Mouse (Mus musculus) adrenal gland, adult 18-20 months (tissue): Measurements from ENCODE around the gene Clint1. TPM values are rescaled to one million over a fixed set of nuclear protein-coding genes. Genes with fewer than 3 reads are reported as not detected.

Experiments used
- DNase-seq, 2 experiments: peaks; one replicate each; pipeline ENCODE4 v3.0.0; 2021 to 2022; ENCODE audit warnings: low spot score in 2 of 2
- long read RNA-seq, 2 experiments: library from polyadenylated mRNA; stranded (forward); transcript quantifications; one replicate each; pipeline ENCODE4 v2.0.0; 2021
- total RNA-seq, 2 experiments: library from RNA; stranded (reverse); gene quantifications; 1 replicate in 1 of 2; 2 replicates in 1 of 2; pipeline ENCODE4 v1.2.3; 2021

Clint1 gene
- total RNA-seq: 10 to 100 TPM; 66.4 to 90.8 TPM
- long read RNA-seq, experiment 1, transcript Clint1-201 (12 exons, 3,311 nt): major isoform, 80 of 134 reads
- long read RNA-seq, experiment 1, transcript Clint1-202 (12 exons, 3,365 nt): minor isoform, 37 of 134 reads
- long read RNA-seq, experiment 1, partial matches to known transcripts: 3 of 134 reads
- long read RNA-seq, experiment 1, other reads (novel, unspliced or antisense): 14 of 134 reads
- long read RNA-seq, experiment 2, transcript Clint1-201 (12 exons, 3,311 nt): major isoform, 177 of 296 reads
- long read RNA-seq, experiment 2, transcript Clint1-202 (12 exons, 3,365 nt): minor isoform, 72 of 296 reads
- long read RNA-seq, experiment 2, partial matches to known transcripts: 19 of 296 reads
- long read RNA-seq, experiment 2, other reads (novel, unspliced or antisense): 28 of 296 reads

DNA sequence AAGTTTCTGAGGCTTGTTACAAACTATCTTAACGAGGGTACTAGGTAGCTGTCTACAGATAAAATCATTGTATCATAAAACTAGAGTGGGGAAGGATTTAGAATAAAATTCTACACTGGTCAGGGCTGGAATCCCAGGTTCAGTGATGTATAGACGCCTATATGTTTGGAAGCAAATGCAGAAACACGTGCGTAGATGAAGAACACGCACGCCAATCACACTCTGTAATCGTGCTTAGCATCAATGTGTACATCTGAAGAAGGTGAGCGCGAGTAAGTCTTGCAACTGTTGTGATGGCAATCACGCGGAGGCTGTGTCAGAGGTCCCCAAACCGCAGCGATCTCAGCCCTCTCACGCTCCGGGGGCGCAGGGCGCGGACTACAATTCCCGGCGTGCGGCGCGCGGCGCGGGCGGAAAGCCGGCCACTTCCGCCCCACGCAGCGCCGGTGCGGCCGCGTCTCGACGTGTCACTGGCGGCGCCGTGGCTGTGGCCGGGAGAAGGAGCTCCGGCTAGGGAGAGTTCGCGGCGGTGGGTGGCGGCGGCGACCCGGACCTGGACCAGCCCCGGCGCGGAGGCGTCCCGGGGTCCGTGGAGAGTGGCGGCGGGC is at the start of gene Clint1:
Gene Clint1, plus strand, starts transcription at position 536 of the 608 bp plus-strand sequence.
- peak; percentile 87 to 88 for DNase-seq

DNA sequence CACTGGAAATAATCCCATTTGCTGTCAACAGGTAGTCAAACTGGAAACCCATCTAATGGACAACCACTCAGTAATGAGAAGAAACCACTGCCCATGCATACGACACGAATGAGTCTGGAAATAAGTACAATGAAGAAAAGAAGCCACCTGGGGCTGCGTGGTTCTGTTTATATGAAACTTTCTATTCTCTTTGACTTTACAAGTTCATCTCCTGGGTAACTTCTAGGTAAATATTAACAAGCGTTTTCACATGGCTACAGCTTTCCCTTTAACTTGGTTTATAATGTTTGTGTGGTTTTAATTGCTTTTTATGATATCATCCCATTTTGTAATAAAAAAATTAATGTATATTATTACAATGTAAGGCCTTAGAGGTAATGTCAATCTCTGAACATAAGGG is 47.8 kb upstream of the Clint1 start:
- DNase-seq: no peak

DNA sequence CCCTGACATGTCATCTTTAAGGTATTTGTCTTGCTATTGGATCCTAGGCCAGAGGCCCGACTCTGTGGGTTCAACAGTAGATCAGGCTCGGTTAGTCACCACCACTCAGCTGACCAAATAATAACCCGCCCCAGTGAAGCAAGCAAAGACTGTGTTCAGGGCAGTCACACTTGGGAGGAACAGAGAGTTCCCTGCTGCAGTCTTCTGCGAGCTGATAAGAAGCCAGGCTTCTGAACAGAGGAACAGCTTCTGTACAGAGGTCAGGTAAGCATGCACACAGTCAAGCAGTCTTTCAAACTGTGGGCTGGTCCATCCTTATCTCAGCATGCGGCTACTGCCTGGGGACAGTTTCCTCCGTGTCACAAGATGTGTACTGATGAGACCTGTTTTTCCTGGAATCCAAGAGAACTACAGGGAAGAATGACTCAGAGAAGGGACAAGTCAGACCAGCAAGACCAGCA is 46.5 kb upstream of the Clint1 start:
- peak in 1 of 2 experiments; percentile 14 for DNase-seq

DNA sequence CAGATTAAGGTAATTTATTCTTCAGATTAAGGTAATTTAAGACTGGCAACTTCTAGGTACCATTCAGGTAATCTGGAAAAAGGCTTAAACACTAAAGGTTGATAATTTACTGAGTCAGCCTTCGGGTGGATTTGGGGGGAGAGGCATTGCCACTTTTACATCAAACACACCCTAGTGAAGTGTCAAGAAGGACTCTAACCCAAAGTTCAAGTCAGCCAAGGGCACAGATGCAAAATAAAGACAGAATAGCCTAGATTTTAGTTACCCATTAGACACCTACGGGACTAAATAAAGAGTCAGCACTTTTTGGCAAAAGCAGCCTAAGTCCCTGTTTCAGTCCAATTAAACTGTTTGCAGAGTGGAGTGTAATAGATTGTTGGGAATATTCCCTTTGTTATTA is 46.0 kb upstream of the Clint1 start:
- DNase-seq: no peak

DNA sequence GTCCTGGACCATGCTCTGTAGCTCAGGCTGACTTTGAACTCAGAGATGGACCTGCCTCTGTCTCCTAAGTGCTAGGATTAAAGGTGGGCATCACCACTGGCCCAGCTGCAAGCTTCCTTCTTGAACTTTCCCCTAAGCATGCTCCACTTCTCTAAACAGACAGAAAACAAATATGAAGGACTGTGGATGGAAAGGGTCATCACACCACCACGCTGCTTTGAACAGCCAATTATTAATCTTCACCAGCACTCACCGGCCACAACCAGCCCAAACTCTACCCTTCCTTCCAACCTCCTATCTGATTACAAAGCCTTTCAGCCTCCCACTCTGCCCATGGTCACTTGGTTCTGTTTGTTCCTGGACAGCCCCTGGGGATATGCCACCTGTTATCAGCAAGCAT is 45.6 kb upstream of the Clint1 start:
- DNase-seq: no peak

DNA sequence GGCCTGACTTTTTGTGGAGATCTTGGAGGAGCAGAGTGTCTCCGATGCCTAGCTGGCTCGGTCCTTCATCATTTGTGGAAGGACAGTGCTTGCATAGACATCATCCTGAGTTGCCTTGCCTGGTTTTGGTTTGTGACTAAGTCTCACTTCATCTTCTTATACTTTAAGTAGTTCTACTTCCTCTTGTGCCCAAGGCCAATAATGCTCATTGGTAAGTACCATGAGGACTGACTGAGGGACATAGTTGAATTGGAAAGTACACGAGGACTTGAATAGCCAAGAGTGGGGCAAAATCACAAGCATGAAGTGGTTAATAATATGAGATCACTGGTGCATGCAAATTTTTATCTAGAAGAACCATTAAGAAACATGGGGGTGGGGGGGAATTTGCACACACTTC is 45.0 kb upstream of the Clint1 start:
- DNase-seq: no peak

DNA sequence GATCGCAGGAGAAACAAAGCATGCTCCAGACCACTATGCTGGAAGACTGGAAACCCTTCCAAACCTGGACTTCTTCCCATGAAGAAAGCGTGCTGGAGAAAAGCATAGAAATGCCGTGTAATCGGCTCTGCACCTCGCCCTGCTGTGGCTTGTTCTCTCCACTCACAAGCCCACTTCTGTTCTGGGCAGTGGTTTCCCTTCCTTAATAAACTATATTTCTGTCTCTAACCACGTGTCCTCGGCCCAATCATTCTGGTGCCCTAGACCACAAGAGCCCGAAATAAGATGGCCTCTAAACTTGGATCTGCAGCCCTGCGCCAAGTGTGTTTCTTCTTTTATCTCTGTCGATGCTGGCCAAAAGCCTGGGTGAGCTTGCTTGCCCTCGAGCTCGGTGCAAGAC is 44.0 kb upstream of the Clint1 start:
- no peak for DNase-seq

DNA sequence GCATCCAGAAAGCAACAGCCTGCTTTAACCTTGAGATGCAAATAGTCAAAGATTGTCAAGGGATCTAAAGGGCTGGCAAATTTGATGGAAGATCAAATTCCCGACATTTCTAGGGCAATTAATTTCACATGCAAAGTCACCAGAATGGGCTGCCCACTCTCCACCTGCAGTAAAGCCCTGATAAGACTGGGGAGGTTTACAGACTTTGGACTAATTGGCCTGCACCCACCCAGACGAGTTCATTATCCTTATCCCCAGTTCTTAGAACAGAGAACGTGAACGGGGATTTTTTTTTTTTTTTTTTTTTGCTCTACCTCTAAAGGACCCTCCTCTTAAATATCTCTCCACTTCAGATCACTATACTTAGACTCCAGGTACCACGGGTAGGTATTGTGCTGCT is 42.4 kb upstream of the Clint1 start:
- no peak for DNase-seq

DNA sequence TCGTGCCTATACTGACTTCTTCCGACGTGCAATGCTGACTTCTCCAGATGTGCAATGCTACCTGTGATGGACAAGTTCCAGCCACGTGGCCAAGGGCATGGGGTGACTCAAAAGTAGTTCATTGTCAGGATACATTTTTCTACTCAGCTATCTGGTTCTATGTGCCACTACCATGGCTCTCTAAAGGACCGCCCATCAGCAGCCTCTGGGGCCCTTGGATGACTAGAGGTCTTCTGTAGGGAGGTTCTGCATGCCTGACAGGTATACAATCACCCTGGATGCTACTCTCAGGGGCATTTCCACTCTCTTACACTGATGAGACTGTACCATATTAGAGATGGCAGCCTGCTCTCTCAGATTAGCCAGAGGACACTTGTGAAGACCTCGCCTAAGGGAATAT is 41.8 kb upstream of the Clint1 start:
- DNase-seq: no peak

DNA sequence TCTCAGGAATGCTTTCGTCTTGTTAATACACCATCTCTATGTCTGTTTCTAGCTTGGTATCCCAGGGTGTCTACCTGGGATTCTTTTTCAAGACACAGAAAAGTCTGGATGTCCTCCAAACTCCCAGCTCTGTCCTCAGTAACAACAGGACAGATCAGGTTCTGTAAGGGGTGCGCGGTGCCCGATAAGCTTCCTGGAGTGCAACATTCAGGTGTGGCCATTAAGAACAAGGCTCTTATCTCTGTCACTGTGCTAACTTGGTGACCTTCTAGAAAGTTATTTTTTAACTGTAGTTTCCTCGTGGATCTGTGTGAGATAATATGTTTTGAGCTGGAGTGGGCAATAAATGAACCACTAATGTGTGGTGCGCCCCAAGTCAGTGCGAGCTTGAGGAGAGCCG is 41.0 kb upstream of the Clint1 start:
- DNase-seq: no peak

DNA sequence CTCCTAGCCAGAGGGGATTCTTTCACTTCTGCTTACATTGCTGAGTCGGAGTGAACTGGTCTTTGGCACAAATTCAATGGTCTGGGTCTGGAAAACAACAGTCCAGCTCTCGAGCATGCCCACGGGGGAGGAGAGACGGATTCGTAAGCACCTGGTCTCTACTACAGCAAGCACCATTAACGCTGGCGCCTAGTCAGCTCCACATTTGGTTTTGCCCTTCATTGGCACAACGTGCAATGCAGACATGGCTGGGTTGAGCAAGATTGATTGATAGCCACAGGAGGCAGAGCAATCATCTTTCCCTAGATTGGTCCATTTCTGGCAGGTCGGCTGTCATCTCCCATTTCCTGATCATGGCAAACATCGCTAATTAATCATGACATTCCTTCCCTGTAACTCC is 36.2 kb upstream of the Clint1 start:
- no peak for DNase-seq

DNA sequence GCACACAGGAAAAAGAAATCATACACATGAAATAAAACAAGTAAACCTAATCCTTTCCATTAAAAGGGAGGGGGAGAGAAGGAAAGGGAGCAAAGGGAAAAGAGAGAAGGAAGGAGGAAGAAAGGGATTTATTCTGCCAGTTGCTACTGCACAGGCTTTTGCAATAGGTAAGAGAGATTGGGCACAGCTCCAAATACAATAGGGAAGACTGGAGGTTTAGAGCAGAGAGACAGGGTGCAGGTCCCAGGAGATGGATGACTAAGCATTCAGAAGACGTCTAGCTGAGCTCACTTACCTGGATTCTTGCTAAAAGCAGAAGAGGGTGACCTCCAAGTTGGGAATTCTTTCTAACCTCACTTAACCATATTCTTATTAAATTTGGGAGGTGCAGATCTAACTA is 35.1 kb upstream of the Clint1 start:
- DNase-seq: no peak

DNA sequence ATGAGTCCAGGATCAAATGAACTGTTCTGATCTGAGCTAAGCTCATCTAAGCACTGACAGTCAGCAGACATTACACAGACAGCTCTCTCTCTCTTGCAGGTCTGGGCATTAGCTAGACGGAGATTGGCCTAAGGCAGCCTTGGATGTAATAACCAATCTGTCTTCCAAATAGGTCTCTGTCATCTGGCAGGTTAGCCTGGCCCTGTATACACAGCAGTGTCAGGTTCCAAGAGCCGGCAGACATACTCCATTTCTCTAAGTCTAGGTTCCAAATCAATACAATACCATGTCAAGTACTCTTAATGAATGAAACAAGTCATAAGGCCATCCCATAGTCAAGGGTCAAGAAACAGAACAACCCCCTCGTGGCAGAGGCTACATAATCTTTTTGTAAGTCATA is 33.9 kb upstream of the Clint1 start:
- DNase-seq: no peak

DNA sequence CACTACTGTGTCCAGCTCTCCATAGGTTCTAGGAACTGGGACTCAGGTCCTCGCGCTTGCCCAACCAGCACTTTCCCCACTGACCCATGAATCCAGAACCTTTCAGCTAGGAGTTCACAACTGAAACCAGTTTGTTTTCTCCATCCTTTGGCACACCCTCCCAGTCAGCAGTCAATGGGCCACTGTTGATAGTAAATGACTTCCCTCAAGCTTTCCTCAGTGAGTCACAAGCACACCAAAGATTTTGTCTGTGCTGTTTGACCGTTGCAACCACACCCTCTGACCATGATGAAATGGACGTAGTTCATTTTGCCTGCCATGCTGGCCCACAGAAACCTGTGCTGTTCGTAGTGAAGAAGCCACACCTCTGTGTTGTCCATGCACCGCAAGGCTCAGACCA is 30.9 kb upstream of the Clint1 start:
- no peak for DNase-seq

DNA sequence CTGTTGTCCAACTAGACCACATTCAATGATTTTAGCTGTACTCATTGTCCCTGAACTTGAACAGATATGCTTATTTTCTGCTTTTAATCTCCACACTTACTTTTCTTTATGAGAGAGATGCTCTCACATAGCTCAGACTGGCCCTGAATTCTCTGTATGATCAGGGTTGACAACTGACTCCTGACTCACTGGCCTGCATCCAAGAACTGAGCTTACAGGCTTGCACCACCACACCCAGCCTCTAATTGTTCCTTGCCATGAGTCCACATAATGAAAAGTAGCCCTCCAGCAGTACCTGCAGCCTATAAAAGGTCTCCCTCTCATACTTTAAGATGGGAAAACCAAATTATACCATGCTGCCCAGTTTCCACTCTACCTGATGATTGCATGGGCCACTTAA is 21.7 kb upstream of the Clint1 start:
- DNase-seq: no peak

DNA sequence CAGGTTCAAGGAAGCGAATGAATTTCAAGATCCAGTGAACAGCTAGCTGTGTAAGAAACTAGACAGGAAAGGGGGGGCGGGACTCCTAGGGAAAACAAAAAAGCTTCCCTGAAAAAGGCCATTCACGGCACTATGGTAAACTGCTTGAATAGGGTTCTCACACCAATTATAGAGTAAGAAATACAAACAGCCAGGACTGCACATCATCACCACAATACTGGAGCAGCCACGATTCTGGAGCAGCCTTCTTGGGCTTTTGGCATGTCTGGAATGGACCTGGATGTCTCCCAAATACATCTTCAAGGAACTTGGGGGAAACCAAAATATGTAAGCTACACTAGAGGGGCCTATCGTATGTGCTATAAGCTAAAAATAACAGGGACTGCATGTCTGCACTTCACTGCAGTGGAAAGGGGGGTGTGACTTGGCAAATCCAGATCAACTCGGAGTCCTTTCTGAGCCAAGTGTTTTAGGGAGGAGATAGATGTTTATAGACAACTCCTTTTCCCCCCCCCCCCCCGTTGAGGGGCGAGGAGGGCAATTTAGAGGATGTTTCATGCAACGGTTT is 21.0 kb upstream of the Clint1 start:
- no peak for DNase-seq

DNA sequence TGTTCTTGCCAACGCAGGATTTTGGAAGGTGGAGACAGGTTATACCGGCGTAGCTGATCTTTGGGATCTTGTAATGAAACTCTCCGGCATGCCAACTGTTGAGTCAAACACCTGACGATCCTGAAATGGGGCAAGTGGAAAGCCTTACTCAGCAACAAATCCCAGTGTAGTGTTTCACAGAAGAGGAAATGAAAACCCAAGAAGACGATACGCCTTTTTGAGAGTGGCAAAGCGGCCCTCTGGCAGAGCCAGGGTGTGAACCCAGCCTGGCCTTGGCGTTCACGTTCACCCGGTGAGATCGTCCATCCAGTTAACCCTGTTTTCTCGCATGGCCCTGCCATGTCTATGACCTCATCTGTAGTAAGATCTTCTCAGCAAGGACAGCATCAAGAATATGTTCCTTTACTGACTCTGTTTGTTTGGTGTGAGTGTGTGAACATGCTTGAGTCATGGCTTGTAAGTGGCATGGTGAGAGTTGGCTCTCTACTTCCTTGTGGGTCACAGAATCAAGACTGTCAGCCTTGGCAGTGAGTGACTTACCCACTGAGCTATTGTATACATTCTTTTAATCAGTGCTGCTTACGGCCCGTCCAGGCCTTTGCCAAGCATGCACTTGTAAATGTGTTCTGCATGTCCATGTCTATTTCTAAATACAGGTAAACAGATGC is 20.2 kb upstream of the Clint1 start:
- no peak for DNase-seq

DNA sequence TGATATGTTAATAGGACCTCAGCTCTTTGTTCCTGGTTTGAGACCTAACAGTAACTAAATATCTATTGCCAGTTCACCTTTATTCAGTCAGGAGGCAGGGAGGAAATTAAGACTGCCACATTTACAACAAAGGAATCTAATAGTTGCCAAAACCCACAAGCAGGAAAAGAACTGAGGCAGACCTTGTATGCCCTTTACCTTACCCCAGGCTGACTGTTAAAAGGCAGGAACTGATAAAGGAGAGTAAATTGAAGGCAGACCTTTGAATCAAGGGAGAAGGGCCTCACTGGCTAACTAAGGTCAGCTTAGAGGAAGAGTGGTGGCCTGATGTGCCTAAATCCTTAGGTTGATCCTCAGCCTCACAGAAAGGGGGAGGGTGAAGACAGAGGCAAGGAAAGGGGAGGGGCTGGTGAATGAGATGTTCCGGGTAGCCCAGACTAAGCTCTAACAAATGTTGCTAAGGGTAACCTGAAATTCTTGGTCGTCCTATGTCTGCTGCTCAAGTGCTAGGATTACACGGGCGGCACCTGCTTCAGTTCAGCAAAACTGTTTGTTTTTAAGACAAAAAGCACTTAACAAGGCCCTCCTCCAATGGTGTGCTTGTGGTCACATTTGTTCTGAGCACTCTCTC is 16.1 kb upstream of the Clint1 start:
- no peak for DNase-seq

DNA sequence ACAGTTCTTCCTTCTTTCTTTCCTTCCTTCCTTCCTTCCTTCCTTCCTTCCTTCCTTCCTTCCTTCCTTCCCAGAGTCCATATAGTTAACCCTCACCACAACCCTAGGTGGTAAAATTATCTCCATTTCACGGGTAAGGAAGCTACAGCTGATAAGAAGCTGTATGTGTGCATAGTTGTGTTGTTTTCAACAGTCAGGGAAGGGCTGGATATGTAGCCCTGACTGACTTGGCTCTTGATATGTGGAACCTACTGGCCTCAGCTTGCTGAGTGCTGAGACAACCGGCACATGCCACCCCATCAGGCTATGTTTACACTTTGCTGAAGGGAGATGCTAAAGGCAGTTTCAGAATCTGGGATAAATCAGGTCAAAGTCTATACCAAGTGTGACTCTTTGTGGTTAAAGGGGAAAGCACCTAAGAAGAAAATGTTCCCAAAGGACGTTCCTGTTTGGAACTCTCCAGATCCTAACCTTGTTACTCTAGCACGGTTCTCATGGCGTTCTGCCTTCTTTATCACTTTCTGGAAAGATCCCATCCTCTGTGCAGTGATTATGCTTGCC is 14.5 kb upstream of the Clint1 start:
- DNase-seq: no peak

DNA sequence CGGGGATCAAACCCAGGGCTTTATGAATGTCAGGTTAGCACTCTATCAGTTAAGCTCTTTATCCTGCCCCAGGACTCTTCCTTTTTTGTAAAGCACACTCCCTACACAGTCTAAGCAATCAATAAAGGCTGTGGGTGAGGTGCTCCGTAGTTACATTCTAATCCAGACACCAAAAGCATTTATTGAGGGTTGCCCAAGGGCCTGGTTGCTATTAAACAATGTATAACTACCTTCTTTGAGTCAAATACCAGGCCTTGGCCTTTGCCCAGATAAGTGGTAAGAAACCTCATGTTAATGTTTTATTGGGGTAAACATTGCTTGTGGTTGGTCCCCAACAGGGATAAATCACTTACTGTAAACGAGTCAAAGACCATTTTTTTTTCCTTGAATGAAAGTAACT is 13.4 kb upstream of the Clint1 start:
- DNase-seq: no peak

DNA sequence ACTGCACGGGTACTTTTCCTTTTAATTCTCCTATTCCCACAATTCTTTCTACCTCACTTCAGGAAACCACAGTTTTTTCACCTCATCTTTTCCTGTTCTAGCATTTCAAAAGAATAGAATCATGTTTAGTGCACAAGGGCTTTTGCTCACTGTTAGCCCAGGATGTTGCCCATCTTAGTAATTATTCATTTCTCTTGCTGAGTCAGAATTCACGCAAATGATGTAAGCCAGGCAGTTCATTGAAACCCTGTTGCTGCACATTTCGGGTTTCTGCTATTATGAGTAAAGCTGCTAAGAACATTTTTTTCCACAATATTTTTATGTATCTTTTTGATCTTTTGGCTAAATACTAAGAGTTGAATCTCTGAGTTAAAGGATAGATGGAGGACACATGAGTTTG is 11.5 kb upstream of the Clint1 start:
- DNase-seq: no peak
